Mouse (Mus musculus) myocyte (in vitro differentiated cells): ENCODE data around the gene Olfr1375. TPM values are rescaled to one million over a fixed set of nuclear protein-coding genes. Genes with fewer than 3 reads are reported as not detected.
"Not testable (repeated sequence)": the region's sequence is repeated elsewhere in the genome, so short reads cannot be mapped to it uniquely, and the experiment has no call there.

ENCODE experiments used
- H3K27me3 ChIP-seq: one replicate; pipeline ENCODE4 v1.6.1; 2011; ENCODE audit not compliant: control insufficient read depth, insufficient read depth, insufficient read length
- H3K36me3 ChIP-seq: one replicate; pipeline ENCODE4 v1.6.1; 2011; ENCODE audit not compliant: control insufficient read depth, insufficient read depth
- H3K4me2 ChIP-seq: one replicate; pipeline ENCODE4 v1.6.1; 2011; ENCODE audit warnings: low read depth, control low read depth
- H3K4me3 ChIP-seq: one replicate; pipeline ENCODE4 v1.5.1; 2011; ENCODE audit warnings: mild to moderate bottlenecking, control low read depth, moderate library complexity
- H3K79me2 ChIP-seq: one replicate; pipeline ENCODE4 v1.6.1; 2011; ENCODE audit not compliant: control insufficient read depth, insufficient read depth
- H3ac ChIP-seq: one replicate; pipeline ENCODE4 v1.6.1; 2011; ENCODE audit not compliant: control insufficient read depth, insufficient read length
- CEBPB ChIP-seq: IDR thresholded peaks from 2 replicates; pipeline ENCODE4 v1.6.1; 2011; ENCODE audit warnings: mild to moderate bottlenecking, moderate library complexity; ENCODE audit not compliant: poor library complexity, insufficient read depth, severe bottlenecking
- E2F4 ChIP-seq: IDR thresholded peaks from one replicate; pipeline ENCODE4 v1.6.1; 2011; ENCODE audit warnings: mild to moderate bottlenecking, control low read depth, moderate library complexity; ENCODE audit not compliant: insufficient read depth
- MAX ChIP-seq: IDR thresholded peaks from one replicate; pipeline ENCODE4 v1.6.1; 2011; ENCODE audit warnings: low read depth, mild to moderate bottlenecking, control low read depth
- MYOD1 ChIP-seq, 3 experiments: IDR thresholded peaks; one replicate each; pipeline ENCODE4 v1.6.1; 2011; ENCODE audit warnings: control low read depth in 2 of 3, low read depth in 2 of 3, mild to moderate bottlenecking in 2 of 3, moderate library complexity in 1 of 3; ENCODE audit not compliant: insufficient read length in 2 of 3, control insufficient read depth in 1 of 3
- MYOG ChIP-seq, 3 experiments: IDR thresholded peaks; one replicate each; pipeline ENCODE4 v1.6.1; 2011; ENCODE audit warnings: control low read depth in 2 of 3, low read depth in 2 of 3, mild to moderate bottlenecking in 2 of 3; ENCODE audit not compliant: insufficient read length in 2 of 3, control insufficient read depth in 1 of 3, insufficient read depth in 1 of 3
- POLR2A ChIP-seq: IDR thresholded peaks from one replicate; pipeline ENCODE4 v1.6.1; 2011; ENCODE audit warnings: low read depth, mild to moderate bottlenecking, control low read depth, moderate library complexity; ENCODE audit not compliant: insufficient read length
- POLR2AphosphoS2 ChIP-seq: IDR thresholded peaks from one replicate; pipeline ENCODE4 v1.6.1; 2011; ENCODE audit warnings: low read depth, control low read depth; ENCODE audit not compliant: insufficient read length
- REST ChIP-seq: IDR thresholded peaks from one replicate; pipeline ENCODE4 v1.6.1; 2011; ENCODE audit warnings: mild to moderate bottlenecking, control low read depth, moderate library complexity; ENCODE audit not compliant: insufficient read depth, insufficient read length
- SRF ChIP-seq: IDR thresholded peaks from one replicate; pipeline ENCODE4 v1.6.1; 2011; ENCODE audit warnings: low read depth; ENCODE audit not compliant: control insufficient read depth, insufficient read length
- TCF12 ChIP-seq: IDR thresholded peaks from one replicate; pipeline ENCODE4 v1.6.1; 2011; ENCODE audit warnings: mild to moderate bottlenecking, control low read depth; ENCODE audit not compliant: poor library complexity, insufficient read depth, severe bottlenecking
- TCF3 ChIP-seq: IDR thresholded peaks from one replicate; pipeline ENCODE4 v1.6.1; 2011; ENCODE audit warnings: low read depth, control low read depth; ENCODE audit not compliant: insufficient read length
- USF1 ChIP-seq: IDR thresholded peaks from one replicate; pipeline ENCODE4 v1.6.1; 2011; ENCODE audit warnings: low read depth, mild to moderate bottlenecking, control low read depth, moderate library complexity
- polyA plus RNA-seq: library from polyadenylated mRNA; unstranded; fragments of >200 nt; fragmentation: generic; extraction: Trizol; gene quantifications from one replicate; pipeline ENCODE4 v1.2.1, GENCODE M21; 2012; ENCODE audit warnings: missing spikeins

The Olfr1375 gene
- polyA plus RNA-seq: not detected

GRCm38 (mm10) chr11:51047809-51048208, at the start of gene Olfr1375:
Gene Olfr1375, plus strand, starts transcription at chr11:51048109.
- not testable (repeated sequence) for H3K27me3 ChIP-seq, H3K4me2 ChIP-seq, H3K36me3 ChIP-seq, H3K79me2 ChIP-seq, H3K4me3 ChIP-seq, H3ac ChIP-seq

GRCm38 (mm10) chr11:51003296-51003695, 44.6 kb upstream of the Olfr1375 start, which contains the start of gene Olfr51:
Gene Olfr51, plus strand, starts transcription at chr11:51003596.
- H3K36me3 ChIP-seq: no peaks in the 10 kb centered on the region
- H3K4me3 ChIP-seq: no peak within 1 kb of the TSS
- H3K27me3 ChIP-seq: no peaks in the 10 kb centered on the region
- no peak within 1 kb of the TSS for H3ac ChIP-seq
- TF ChIP-seq POLR2AphosphoS2: no peak
- H3K79me2 ChIP-seq: no peaks in the 10 kb centered on the region
- H3K4me2 ChIP-seq: no peak within 1 kb of the TSS

- Histone ChIP-seq H3K36me3 (no peaks in the 10 kb centered on the region), H3K4me3 (no peak overlapping the region), H3K27me3 (no peaks in the 10 kb centered on the region), H3K4me2 (no peak overlapping the region), H3K79me2 (no peaks in the 10 kb centered on the region), H3ac (no peak overlapping the region)
- TF ChIP-seq USF1: no peak
Measured at GRCm38 (mm10) chr11:51011821-51012220, 36.1 kb upstream of the Olfr1375 start.

- H3K36me3 ChIP-seq: no peaks in the 10 kb centered on the region
- H3K27me3 ChIP-seq: no peaks in the 10 kb centered on the region
- no peak within 1 kb of the TSS for H3ac ChIP-seq
- TF ChIP-seq CEBPB: no peak
- no peak for TF ChIP-seq TCF12
- no peak for TF ChIP-seq TCF3
- no peak for TF ChIP-seq MYOG (IDR thresholded peaks at IDR 0.05; ENCODE audit: control insufficient read depth in 1 of 3, insufficient read depth in 1 of 3, insufficient read length in 2 of 3, low read depth in 2 of 3)
- no peak for TF ChIP-seq E2F4
- no peak for TF ChIP-seq POLR2AphosphoS2
- TF ChIP-seq USF1: no peak
- TF ChIP-seq SRF: no peak
- no peak for TF ChIP-seq MYOD1 (IDR thresholded peaks at IDR 0.05; ENCODE audit: control insufficient read depth in 1 of 3, insufficient read length in 2 of 3, low read depth in 2 of 3)
- no peak for TF ChIP-seq MAX
- no peak for TF ChIP-seq REST
- no peak for TF ChIP-seq POLR2A
- H3K4me2 ChIP-seq: no peak within 1 kb of the TSS
- no peak within 1 kb of the TSS for H3K4me3 ChIP-seq
- no peaks in the 10 kb centered on the region for H3K79me2 ChIP-seq
Measured at GRCm38 (mm10) chr11:51013936-51014335, 34.0 kb upstream of the Olfr1375 start, which contains the start of gene Olfr54. Gene Olfr54, plus strand, starts transcription at chr11:51014236.

- H3K4me2 ChIP-seq: no peak overlapping the region
- no peaks in the 10 kb centered on the region for H3K27me3 ChIP-seq
- no peak overlapping the region for H3ac ChIP-seq
- TF ChIP-seq TCF12 (no peak), MYOG (IDR thresholded peaks at IDR 0.05; ENCODE audit: control insufficient read depth in 1 of 3, insufficient read depth in 1 of 3, insufficient read length in 2 of 3, low read depth in 2 of 3) (no peak), E2F4 (no peak), MYOD1 (IDR thresholded peaks at IDR 0.05; ENCODE audit: control insufficient read depth in 1 of 3, insufficient read length in 2 of 3, low read depth in 2 of 3) (no peak), POLR2A (no peak), POLR2AphosphoS2 (no peak)
- H3K4me3 ChIP-seq: no peak overlapping the region
- no peaks in the 10 kb centered on the region for H3K79me2 ChIP-seq
- H3K36me3 ChIP-seq: no peaks in the 10 kb centered on the region
Measured at GRCm38 (mm10) chr11:51016341-51016740, 31.6 kb upstream of the Olfr1375 start.

- H3K4me3 ChIP-seq, H3K4me2 ChIP-seq, H3K79me2 ChIP-seq, H3K27me3 ChIP-seq, H3ac ChIP-seq, H3K36me3 ChIP-seq: not testable (repeated sequence)
Measured at GRCm38 (mm10) chr11:51026811-51027210, 21.1 kb upstream of the Olfr1375 start.

GRCm38 (mm10) chr11:51029381-51029780, 18.5 kb upstream of the Olfr1375 start:
- H3K4me3 ChIP-seq, H3K36me3 ChIP-seq, H3K27me3 ChIP-seq, H3K79me2 ChIP-seq, H3ac ChIP-seq, H3K4me2 ChIP-seq: not testable (repeated sequence)
